Mouse (Mus musculus) heart, adult 18-20 months (tissue): ENCODE measurements around the gene Kcnma1. TPM values are rescaled to one million over a fixed set of nuclear protein-coding genes. Genes with fewer than 3 reads are reported as not detected.

Experiments
- DNase-seq, 2 experiments: peaks; one replicate each; pipeline ENCODE4 v3.0.0; 2021 to 2022; ENCODE audit warnings: mixed read lengths in 1 of 2
- total RNA-seq, 2 experiments: library from RNA; stranded (reverse); gene quantifications; 2 replicates each; pipeline ENCODE4 v1.2.3; 2021

The Kcnma1 gene
- total RNA-seq, 2 experiments from 2014 or later: 0.69 to 0.79 TPM

DNA sequence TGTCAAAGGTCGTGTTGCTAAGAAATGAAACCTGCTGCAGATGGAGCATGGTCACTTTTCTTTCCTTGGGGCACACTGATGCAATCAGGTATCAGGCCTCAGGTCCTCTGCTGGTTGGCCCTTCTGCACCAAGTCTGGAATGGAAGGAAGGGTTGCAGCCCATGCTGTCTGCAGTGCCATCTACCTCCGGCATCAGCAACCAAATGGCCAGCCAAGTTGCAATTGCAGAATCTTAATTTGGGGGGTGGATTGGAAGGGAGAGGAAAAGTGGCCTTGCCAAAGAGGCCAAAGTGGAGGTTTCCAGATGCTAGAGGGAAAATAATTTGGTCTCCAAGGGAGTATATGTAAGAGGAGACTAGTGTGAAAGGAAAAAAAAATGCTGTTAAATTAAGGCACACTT, 584.3 kb downstream of the Kcnma1 start:
- peak in 1 of 2 experiments; percentile 14 for DNase-seq

- peak; percentile 12 to 26 for DNase-seq
These were observed 585.2 kb downstream of the Kcnma1 start for GRCm38 (mm10) chr14:23429043-23429442.

DNA sequence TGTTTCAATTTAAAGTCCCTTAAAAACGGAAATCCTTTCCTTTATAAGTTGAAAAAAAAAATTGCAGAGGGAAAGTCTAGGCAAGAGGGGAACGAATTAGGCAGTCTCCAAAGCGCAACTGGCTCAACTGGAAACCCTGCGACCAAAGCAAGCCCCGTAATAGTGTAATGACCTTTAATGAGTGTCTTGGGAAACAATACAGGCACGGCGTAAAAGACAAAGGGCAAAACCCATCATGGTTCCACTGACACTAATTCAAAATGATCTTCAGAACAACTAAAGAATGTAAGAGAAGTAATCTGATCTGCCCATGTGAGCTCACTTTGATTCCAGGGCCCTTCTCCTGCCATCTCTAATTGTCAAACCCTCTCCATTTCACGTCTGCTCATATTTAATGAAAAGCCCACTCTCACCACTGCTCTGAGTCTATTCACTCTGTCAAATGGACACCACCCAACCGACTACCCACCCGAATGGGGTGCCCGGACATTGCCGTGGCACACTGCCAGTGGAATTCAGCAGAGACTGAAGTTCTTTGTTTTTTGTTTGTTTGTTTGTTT, 591.7 kb downstream of the Kcnma1 start:
- DNase-seq: no peak

DNA sequence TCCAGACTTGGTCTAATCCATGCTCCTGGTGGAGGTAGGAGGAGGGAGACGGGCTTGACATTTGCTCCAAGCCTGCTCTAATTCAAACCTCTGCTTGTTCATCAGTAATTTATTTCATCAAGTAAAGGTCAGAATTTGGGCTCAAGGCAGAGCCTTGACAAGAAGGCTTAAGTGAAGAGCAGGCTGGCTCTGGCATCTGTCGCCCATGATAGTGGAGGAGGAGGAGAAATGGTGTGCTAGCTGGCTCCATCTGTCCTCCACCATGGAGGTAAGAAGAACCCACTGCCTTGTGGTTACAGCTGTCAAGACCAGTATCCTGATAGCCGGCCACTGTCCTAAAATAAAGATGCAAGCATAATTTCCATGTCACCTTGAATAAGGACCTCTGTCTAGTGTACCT, 595.3 kb downstream of the Kcnma1 start:
- DNase-seq: no peak

GRCm38 (mm10) chr14:23407051-23407450, 607.2 kb downstream of the Kcnma1 start:
- no peak for DNase-seq

GRCm38 (mm10) chr14:23400777-23401469, 613.4 kb downstream of the Kcnma1 start:
- DNase-seq: peak; percentile 31 to 62

DNA sequence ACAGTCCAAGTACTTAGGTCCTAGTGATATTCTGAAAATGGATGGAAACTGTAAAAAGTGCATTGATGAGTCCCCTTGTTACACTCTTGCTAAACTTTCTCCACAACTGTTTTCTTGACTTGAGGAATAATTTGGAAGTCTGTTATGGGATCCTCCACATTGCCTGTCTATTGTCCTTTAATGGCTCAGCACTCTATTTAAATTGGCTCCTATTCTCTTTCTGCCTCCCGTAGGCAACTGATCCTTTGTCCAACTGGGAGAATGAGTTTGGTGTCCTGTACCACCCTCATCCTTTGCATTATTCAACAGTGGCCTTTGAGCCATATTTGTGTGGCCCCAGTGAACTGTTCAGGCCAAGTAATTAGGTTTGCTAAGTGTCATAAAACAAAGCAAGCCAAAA, 616.6 kb downstream of the Kcnma1 start:
- DNase-seq: no peak

DNA sequence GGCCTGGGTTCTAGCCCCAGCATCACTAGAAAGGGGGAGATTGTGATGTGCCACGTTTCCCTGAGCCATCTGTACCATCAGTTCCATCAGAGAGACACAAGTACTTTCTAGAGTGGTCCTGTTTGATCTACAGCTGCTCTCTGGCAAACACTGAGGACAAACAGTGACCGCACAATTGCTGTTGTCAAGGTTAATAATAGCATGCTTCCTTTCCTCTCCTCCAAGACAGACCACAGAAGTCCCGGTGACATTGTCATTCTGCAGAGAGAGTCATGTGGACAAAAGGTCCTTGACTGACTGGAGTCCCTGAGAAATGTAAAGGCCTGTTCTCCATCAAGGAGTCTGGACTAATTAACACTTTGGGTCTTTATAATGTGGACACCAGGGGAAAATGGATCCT, 622.7 kb downstream of the Kcnma1 start:
- no peak for DNase-seq

GRCm38 (mm10) chr14:23390768-23391167, 623.5 kb downstream of the Kcnma1 start:
- DNase-seq: no peak

- DNase-seq: no peak
These were observed 624.1 kb downstream of the Kcnma1 start for GRCm38 (mm10) chr14:23390161-23390560.

DNA sequence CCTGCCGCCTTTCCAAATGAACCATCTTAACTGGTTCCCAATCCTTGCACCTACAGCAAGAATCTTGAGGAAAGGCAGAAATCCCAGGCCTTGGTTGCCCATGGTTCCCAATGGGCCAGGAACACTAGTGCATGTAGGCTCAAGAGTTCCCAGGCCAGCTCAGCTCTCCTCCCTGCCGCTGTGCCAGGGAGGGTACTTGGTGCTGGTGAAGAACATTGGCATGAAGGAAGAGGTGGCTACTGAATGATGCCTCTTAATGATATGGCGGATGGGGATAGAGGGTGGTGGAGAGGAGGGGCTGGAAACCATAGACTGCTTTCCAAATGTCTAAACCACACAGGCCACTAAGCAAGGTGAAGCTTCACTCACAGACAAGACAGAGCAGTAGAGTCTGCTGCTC, 627.5 kb downstream of the Kcnma1 start:
- DNase-seq: no peak

- no peak for DNase-seq
These were observed 628.3 kb downstream of the Kcnma1 start for GRCm38 (mm10) chr14:23385776-23386608.

DNA sequence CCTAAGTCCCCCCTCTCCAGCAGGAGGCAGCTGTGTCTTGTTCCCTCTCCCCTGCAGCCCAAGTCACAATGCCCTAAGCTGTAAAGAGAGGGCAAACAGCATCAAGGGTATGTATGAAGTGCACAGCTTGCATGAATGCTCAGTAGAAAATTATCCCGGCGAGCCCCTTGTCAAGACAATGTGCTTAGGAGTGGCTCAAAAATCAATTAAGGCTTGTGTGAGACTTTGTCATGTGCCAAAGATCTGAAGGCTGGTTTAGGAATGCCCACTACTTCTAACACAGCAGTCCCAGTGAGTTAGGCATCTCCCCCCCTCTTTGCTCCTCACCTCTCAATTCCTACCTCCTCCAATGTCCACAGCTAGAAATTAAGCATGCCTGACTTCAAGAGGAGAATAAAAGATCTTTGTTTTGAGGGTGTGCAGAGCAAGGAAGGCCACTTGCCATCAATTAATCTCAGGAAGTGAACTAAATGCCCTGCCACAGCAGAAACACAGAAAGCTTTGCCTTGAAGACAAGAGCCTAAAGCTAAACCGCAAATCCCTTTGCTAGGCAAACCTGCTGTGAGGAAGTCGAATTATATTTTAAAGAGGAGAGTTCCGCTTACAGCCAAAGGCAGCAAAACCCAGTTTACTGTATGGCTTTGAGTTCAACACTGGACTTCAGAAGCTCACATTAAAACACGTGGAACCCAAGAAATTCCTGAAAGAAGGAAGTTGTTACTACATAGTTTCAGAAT, 635.8 kb downstream of the Kcnma1 start:
- no peak for DNase-seq

DNA sequence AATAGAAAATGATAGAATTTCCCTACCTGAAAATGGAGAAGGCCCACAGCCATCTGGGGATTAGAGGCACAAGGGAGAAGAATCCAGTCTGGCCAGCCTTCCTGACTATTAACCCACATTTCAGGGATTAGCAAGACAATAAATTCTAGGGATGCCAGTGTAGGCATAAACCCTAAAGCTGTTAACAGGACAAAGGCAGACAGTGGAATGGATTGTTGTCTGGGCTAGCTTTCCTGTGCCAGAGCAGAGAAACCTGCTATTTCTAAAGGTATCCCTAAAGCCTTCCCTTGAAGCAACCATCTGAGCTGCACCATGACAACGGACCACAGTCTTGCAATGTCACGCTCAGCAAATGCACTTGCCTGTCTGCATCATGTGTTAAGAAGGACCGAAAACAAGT, 642.3 kb downstream of the Kcnma1 start:
- DNase-seq: no peak

DNA sequence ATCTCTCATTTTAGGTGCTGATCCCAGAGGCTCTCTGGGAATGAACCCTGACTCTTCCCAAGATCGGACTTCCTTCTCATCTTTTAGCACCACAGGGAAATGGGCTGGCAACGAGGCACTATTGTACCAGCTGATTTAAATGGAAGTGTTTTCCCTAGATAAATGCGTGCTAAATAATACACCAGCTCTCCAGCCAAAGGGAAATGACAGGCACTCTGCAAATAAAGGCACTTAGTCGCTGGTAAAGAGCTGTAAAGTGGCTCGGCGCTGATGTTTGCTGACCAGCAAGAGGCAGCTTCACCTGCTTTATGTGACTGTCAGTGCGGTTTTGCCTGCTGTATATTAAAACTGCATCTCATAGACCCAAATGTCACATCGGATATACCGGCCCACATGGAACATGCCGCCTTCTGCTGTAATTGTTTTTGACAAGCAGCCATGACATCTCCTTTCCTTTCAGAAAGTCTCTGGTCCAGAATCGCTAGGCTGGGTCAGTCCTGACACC, 653.7 kb downstream of the Kcnma1 start:
- no peak for DNase-seq

DNA sequence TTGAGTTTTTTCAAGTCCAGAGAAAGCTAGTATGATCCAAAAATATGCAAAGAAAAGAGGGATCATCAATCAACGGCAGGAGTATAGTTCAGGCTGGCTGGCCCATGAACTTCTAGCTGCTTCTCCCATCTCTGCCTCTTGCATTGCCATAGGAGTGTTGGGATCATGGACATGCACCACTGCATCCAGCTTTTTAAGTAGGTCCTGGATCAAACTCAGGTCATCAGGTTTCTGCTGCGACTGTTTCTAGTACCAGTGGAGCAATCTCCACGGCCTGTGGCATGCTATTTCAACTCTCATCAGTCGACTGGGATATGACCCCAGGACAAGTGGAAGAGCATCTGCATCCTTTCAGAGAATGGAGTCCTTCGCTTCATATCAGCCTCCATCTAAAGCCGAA, 655.5 kb downstream of the Kcnma1 start:
- DNase-seq: no peak

DNA sequence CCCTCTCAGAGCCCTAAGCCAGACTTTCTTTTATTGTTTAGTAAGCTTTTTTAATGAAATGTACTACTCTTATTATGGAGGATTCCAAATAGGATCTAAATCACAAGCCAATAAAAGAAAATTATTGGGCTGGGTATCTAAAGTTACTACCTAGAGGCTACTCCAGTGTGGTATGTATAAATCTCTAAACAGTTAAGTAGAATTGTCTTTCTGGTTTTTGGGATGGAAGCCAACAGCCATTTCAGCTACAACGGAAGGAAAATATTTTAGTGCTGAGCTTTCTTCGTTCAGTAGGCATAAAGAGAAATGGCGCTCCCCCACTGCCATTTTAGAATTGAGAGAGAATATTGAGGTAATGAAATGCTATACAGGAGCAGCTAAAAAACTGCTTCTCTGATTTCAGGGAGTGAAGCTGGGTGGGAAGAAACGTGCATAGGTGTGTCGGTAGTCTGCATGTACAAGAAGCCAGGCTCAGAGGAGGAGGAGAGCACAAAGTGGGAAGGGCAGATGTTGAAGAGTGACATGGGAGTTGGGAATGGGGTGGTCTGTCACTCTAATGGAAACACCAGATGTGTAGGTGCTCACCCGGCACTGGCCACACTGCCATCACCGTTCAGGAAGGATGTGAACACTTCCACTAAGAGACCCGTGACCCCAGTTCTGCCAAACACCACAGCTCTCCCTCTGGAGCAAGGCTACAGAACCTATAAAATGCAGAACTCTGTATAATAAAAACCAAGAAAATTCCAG, 656.6 kb downstream of the Kcnma1 start:
- DNase-seq: no peak

DNA sequence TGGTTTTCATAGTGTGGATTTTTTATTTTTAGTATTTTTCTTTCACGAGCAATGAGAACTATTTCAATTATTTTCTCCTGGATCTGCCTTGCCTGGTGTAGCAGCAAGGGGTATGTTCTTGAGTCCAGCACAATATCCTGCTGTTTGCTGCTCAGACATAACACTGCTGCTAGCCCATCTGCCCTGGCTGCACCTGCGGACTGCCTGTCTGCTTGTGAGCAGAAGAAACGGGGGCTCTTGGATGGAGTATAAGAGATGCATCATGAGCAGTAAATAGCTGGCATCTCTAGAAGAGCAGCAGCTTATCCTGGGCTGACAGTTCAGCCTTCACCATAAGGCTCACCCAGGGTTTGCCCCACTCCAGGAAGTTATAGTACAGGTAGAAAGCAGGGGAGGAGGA, 687.5 kb downstream of the Kcnma1 start:
- no peak for DNase-seq

DNA sequence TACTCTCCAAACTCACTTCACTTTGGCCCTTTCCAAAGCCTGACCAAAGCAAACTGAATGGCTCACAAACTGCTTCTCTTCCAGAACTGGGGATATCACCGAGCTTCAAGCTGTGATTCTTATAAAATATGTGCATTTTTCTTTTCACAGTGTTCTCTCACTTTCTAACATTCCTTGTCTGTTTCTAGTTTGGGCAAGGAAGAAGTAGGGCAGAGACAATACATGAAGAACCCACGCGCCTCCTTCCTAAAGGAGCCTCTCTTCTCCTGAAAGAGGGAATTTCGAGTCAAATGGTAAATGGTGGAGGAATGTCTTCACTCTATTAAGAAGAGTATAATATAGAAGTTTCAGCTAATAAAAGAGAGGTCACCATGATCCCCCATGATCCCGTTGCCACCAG, 709.0 kb downstream of the Kcnma1 start:
- DNase-seq: no peak

- DNase-seq: no peak
These were observed 713.8 kb downstream of the Kcnma1 start for GRCm38 (mm10) chr14:23300443-23300842.

GRCm38 (mm10) chr14:23290634-23291033, 723.7 kb downstream of the Kcnma1 start:
- no peak for DNase-seq
